Mouse (Mus musculus) neural tube, embryonic 11.5 days (tissue): ENCODE results near the gene Dcaf15. TPM values are rescaled to one million over a fixed set of nuclear protein-coding genes. Genes with fewer than 3 reads are reported as not detected.

Experiments
- ATAC-seq: fragments of 200-750 bp; cut with Nextera tagmentation; 2 replicates; pipeline ENCODE4 v1.8.0; 2017; ENCODE audit warnings: moderate number of reproducible peaks, mild to moderate bottlenecking, moderate TSS enrichment, moderate library complexity; ENCODE audit not compliant: insufficient read depth, low FRiP score, low TSS enrichment
- DNase-seq: peaks from one replicate; pipeline ENCODE4 v3.0.0-alpha.2; 2015; ENCODE audit warnings: low spot score
- H3K27ac ChIP-seq: fragments of 300-500 bp; sonication (generic); 2 replicates; pipeline ENCODE4 v1.5.1; 2014; ENCODE audit warnings: low read depth, mild to moderate bottlenecking, low read length
- H3K27me3 ChIP-seq: fragments of 300-500 bp; sonication (generic); 2 replicates; pipeline ENCODE4 v1.6.1; 2014; ENCODE audit warnings: mild to moderate bottlenecking, low read length, mixed read lengths; ENCODE audit not compliant: control insufficient read depth, insufficient read depth
- H3K36me3 ChIP-seq: fragments of 300-500 bp; sonication (generic); 2 replicates; pipeline ENCODE4 v1.6.1; 2014; ENCODE audit warnings: mild to moderate bottlenecking, low read length, moderate library complexity, mixed read lengths; ENCODE audit not compliant: control insufficient read depth, insufficient read depth
- H3K4me1 ChIP-seq: fragments of 300-500 bp; sonication (generic); 2 replicates; pipeline ENCODE4 v1.6.1; 2014; ENCODE audit warnings: low read length, mixed read lengths; ENCODE audit not compliant: control insufficient read depth, insufficient read depth
- H3K4me2 ChIP-seq: fragments of 300-500 bp; sonication (generic); 2 replicates; pipeline ENCODE4 v1.6.1; 2014; ENCODE audit warnings: low read depth, mild to moderate bottlenecking, moderate library complexity
- H3K4me3 ChIP-seq: fragments of 300-500 bp; sonication (generic); 2 replicates; pipeline ENCODE4 v1.5.1; 2014; ENCODE audit warnings: low read depth, low read length
- H3K9ac ChIP-seq: fragments of 300-500 bp; sonication (generic); 2 replicates; pipeline ENCODE4 v1.6.1; 2014; ENCODE audit warnings: mild to moderate bottlenecking, low read length
- H3K9me3 ChIP-seq: fragments of 300-500 bp; sonication (generic); 2 replicates; pipeline ENCODE4 v1.6.1; 2016; ENCODE audit warnings: low read length; ENCODE audit not compliant: control insufficient read depth
- WGBS: fragments of 180-500 bp; shearing (Covaris S2); extraction: QIAGEN DNeasy Blood & Tissue Kit; methylation state at CpG from one replicate; pipeline ENCODE4 v1.1.7; 2014; 5-methylcytosine and 5-hydroxymethylcytosine counted together
- polyA plus RNA-seq: library from polyadenylated mRNA; unstranded; fragments of >200 nt; fragmentation: Nextera tagmentation; extraction: Ambion mirVana; gene quantifications from 2 replicates; pipeline ENCODE4 v1.2.1, GENCODE M21; 2014

Dcaf15 gene
- polyA plus RNA-seq, 1 experiment from 2014 or later = 17.0 TPM

GRCm38 (mm10) chr8:84066291-84066930 is 38.2 kb downstream of the Dcaf15 start, which contains the start of gene Rfx1:
Rfx1 (plus strand) TSS chr8:84066834.
- peak within 1 kb of the TSS; percentile 95 for H3K27ac ChIP-seq
- H3K9ac ChIP-seq = peak within 1 kb of the TSS; percentile 90
- under 1% methylated on average over 51 of the region's 51 CpGs for WGBS
- peak; percentile 97 for DNase-seq
- peak within 1 kb of the TSS; percentile 93 for H3K4me3 ChIP-seq
- H3K4me2 ChIP-seq = peak within 1 kb of the TSS; percentile 53
- H3K36me3 ChIP-seq = no peaks in the 10 kb centered on the region
- peaks cover 16% of the 10 kb centered on the region; the same call in 1 of the 2 replicates for H3K4me1 ChIP-seq
- ATAC-seq = peak; percentile 98
- no peaks in the 10 kb centered on the region for H3K9me3 ChIP-seq
- no peaks in the 10 kb centered on the region for H3K27me3 ChIP-seq

GRCm38 (mm10) chr8:84065457-84066072 is 39.0 kb downstream of the Dcaf15 start:
- 30% methylated on average over 5 of the region's 5 CpGs for whole genome bisulfite sequencing
- ATAC-seq (no peak), DNase-seq (no peak)
- H3K36me3 ChIP-seq = no peaks in the 10 kb centered on the region
- peak overlapping the region; percentile 46 for H3K4me3 ChIP-seq
- peak overlapping the region; percentile 53 for H3K4me2 ChIP-seq
- H3K4me1 ChIP-seq = peaks cover 16% of the 10 kb centered on the region; the same call in 1 of the 2 replicates
- no peaks in the 10 kb centered on the region for H3K27me3 ChIP-seq
- H3K27ac ChIP-seq = peak overlapping the region; percentile 30; the same call in 1 of the 2 replicates
- peak overlapping the region; percentile 56 for H3K9ac ChIP-seq
- H3K9me3 ChIP-seq = no peaks in the 10 kb centered on the region

- 92% methylated on average over 1 of the region's 1 CpGs for WGBS
Measured at GRCm38 (mm10) chr8:84065037-84065436, 39.5 kb downstream of the Dcaf15 start, which contains the start of gene Gm10643. Gm10643 (minus strand) TSS chr8:84065137.

GRCm38 (mm10) chr8:84063861-84064610 is 40.5 kb downstream of the Dcaf15 start:
- DNase-seq = no peak
- no peak for ATAC-seq
- Histone ChIP-seq H3K27ac (no peak overlapping the region), H3K9ac (no peak overlapping the region), H3K4me1 (peaks cover 9% of the 10 kb centered on the region; the same call in 1 of the 2 replicates), H3K4me3 (no peak overlapping the region), H3K27me3 (no peaks in the 10 kb centered on the region), H3K36me3 (no peaks in the 10 kb centered on the region), H3K4me2 (no peak overlapping the region), H3K9me3 (no peaks in the 10 kb centered on the region)
- WGBS = 77% methylated on average over 8 of the region's 8 CpGs

More at GRCm38 (mm10) chr8:84065037-84065436, 39.5 kb downstream of the Dcaf15 start, which contains the start of gene Gm10643:
- DNase-seq = no peak
- no peaks in the 10 kb centered on the region for H3K27me3 ChIP-seq
- no peaks in the 10 kb centered on the region for H3K9me3 ChIP-seq
- H3K4me2 ChIP-seq = peak within 1 kb of the TSS; percentile 53
- H3K27ac ChIP-seq = peak within 1 kb of the TSS; percentile 30
- peak within 1 kb of the TSS; percentile 56 for H3K9ac ChIP-seq
- no peaks in the 10 kb centered on the region for H3K36me3 ChIP-seq
- peak within 1 kb of the TSS; percentile 46 for H3K4me3 ChIP-seq
- H3K4me1 ChIP-seq = peaks cover 16% of the 10 kb centered on the region; the same call in 1 of the 2 replicates
- ATAC-seq = no peak

GRCm38 (mm10) chr8:84060245-84060644 is 44.3 kb downstream of the Dcaf15 start:
- H3K27ac ChIP-seq = no peak overlapping the region
- no peaks in the 10 kb centered on the region for H3K4me1 ChIP-seq
- DNase-seq (no peak), ATAC-seq (no peak)
- no peaks in the 10 kb centered on the region for H3K36me3 ChIP-seq
- no peak overlapping the region for H3K4me3 ChIP-seq
- H3K4me2 ChIP-seq = no peak overlapping the region
- WGBS = 89% methylated on average over 2 of the region's 2 CpGs
- no peaks in the 10 kb centered on the region for H3K9me3 ChIP-seq
- H3K27me3 ChIP-seq = no peaks in the 10 kb centered on the region
- H3K9ac ChIP-seq = no peak overlapping the region

- Histone ChIP-seq H3K4me3 (no peak overlapping the region), H3K4me1 (no peaks in the 10 kb centered on the region), H3K9me3 (no peaks in the 10 kb centered on the region), H3K9ac (no peak overlapping the region), H3K4me2 (no peak overlapping the region), H3K36me3 (no peaks in the 10 kb centered on the region), H3K27me3 (no peaks in the 10 kb centered on the region), H3K27ac (no peak overlapping the region)
- 94% methylated on average over 2 of the region's 2 CpGs for WGBS
- DNase-seq (no peak), ATAC-seq (no peak)
Measured at GRCm38 (mm10) chr8:84059226-84059625, 45.3 kb downstream of the Dcaf15 start.

- no peak overlapping the region for H3K4me3 ChIP-seq
- no peaks in the 10 kb centered on the region for H3K9me3 ChIP-seq
- DNase-seq = no peak
- no peaks in the 10 kb centered on the region for H3K36me3 ChIP-seq
- no peak overlapping the region for H3K4me2 ChIP-seq
- H3K27ac ChIP-seq = no peak overlapping the region
- H3K27me3 ChIP-seq = no peaks in the 10 kb centered on the region
- H3K9ac ChIP-seq = no peak overlapping the region
- ATAC-seq = no peak
- H3K4me1 ChIP-seq = no peaks in the 10 kb centered on the region
- 88% methylated on average over 1 of the region's 1 CpGs for WGBS
Measured at GRCm38 (mm10) chr8:84057827-84058226, 46.7 kb downstream of the Dcaf15 start.

- Histone ChIP-seq H3K4me1 (no peaks in the 10 kb centered on the region), H3K9ac (no peak overlapping the region), H3K9me3 (no peaks in the 10 kb centered on the region), H3K27ac (no peak overlapping the region), H3K27me3 (no peaks in the 10 kb centered on the region), H3K36me3 (no peaks in the 10 kb centered on the region), H3K4me3 (no peak overlapping the region), H3K4me2 (no peak overlapping the region)
- ATAC-seq = no peak
- DNase-seq = no peak
- WGBS = 94% methylated on average over 5 of the region's 5 CpGs
Measured at GRCm38 (mm10) chr8:84053229-84053628, 51.3 kb downstream of the Dcaf15 start.
